Mouse (Mus musculus): ENCODE measurements around the gene Otop1. TPM values are rescaled to one million over a fixed set of nuclear protein-coding genes. Genes with fewer than 3 reads are reported as not detected.

The Otop1 gene
- 0.07 TPM in 1 of 2 replicates, not detected in the other for polyA plus RNA-seq (2015; fragmentation: Nextera tagmentation; extraction: Ambion mirVana)

DNA sequence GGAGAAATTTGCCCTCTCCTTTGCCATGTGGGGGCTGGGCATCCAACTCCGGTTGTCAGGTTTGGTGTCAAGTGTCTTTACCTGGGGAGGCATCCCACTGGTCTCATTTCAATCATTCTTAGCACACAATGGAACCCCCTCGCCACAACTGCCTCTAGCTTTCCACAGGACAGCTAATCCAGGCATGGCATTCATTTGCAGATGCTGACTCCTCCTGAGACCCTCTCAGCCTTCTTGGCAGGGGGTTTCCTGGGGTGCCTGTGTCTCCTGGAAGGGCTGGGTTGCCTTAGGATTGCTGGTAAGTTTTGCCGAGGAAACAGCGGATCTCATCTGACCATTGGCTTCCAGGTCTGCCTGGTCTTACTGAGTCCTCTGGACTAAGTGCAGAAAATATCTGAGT is at the start of gene Otop1:
Otop1 (plus strand) TSS at position 202 of the 400 bp plus-strand sequence.
- Histone ChIP-seq H3K4me2 (ENCODE audit: low read length) (peak within 1 kb of the TSS; percentile 52), H3K4me1 (ENCODE audit: control insufficient read depth, insufficient read depth, low read depth, low read length) (peaks cover 12% of the 10 kb centered on the region), H3K4me3 (ENCODE audit: low read length) (peak within 1 kb of the TSS; percentile 14), H3K36me3 (ENCODE audit: control insufficient read depth, insufficient read depth, low read length) (peaks cover 9% of the 10 kb centered on the region; the same call in 1 of the 2 replicates), H3K9me3 (ENCODE audit: control insufficient read depth, low read length) (no peaks in the 10 kb centered on the region), H3K27me3 (replicated peaks; ENCODE audit: control insufficient read depth, insufficient read depth, low read length) (peaks cover 49% of the 10 kb centered on the region), H3K27ac (ENCODE audit: low read depth, low read length) (no peak within 1 kb of the TSS), H3K9ac (ENCODE audit: low read depth, low read length) (0 out of 2 replicates have a peak within 1 kb of the TSS, but pooled peaks have one; percentile 5)
- 0% methylated on average over 4 of the region's 4 CpGs for WGBS
- no peak for ATAC-seq

DNA sequence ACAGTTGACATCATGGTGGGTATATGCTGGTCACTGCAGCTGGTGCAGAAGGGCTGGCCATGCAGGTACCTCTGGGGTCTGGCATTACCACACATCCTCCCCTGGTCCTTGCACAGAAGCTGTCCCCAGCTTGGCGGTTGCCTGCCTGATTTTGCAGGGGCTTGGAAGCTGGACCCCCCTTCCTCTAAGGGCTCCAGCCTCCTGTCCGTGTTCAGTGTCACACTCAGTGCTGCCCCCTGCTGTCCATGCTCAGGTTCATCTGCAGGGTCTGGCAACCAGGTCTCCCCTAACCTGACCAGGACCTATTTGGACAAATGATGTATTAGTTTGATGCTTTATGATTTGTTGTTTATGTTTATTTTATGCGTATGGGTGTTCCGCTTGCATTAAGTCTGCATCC is 40.4 kb upstream of the Otop1 start:
- peaks cover 29% of the 10 kb centered on the region for H3K36me3 ChIP-seq (ENCODE audit: control insufficient read depth, insufficient read depth, low read length)
- no peak for ATAC-seq
- 64% methylated on average over 4 of the region's 4 CpGs for WGBS

GRCm38 (mm10) chr5:38236627-38237026 is 39.1 kb upstream of the Otop1 start:
- 92% methylated on average over 2 of the region's 2 CpGs for whole genome bisulfite sequencing
- Histone ChIP-seq H3K4me1 (ENCODE audit: control insufficient read depth, insufficient read depth, low read depth, low read length) (no peaks in the 10 kb centered on the region), H3K9me3 (ENCODE audit: control insufficient read depth, low read length) (0 out of 2 replicates have a peak, but pooled peaks cover 2% of the 10 kb centered on the region), H3K4me3 (ENCODE audit: low read length) (no peak overlapping the region), H3K4me2 (ENCODE audit: low read length) (no peak overlapping the region), H3K27ac (ENCODE audit: low read depth, low read length) (no peak overlapping the region), H3K36me3 (ENCODE audit: control insufficient read depth, insufficient read depth, low read length) (peaks cover 19% of the 10 kb centered on the region), H3K27me3 (replicated peaks; ENCODE audit: control insufficient read depth, insufficient read depth, low read length) (no peaks in the 10 kb centered on the region), H3K9ac (ENCODE audit: low read depth, low read length) (no peak overlapping the region)
- ATAC-seq, result no peak

More for the DNA sequence above, 40.4 kb upstream of the Otop1 start:
- Histone ChIP-seq H3K9ac (ENCODE audit: low read depth, low read length) (no peak overlapping the region), H3K9me3 (ENCODE audit: control insufficient read depth, low read length) (0 out of 2 replicates have a peak, but pooled peaks cover 2% of the 10 kb centered on the region), H3K4me3 (ENCODE audit: low read length) (no peak overlapping the region), H3K4me2 (ENCODE audit: low read length) (no peak overlapping the region), H3K4me1 (ENCODE audit: control insufficient read depth, insufficient read depth, low read depth, low read length) (no peaks in the 10 kb centered on the region), H3K27me3 (replicated peaks; ENCODE audit: control insufficient read depth, insufficient read depth, low read length) (no peaks in the 10 kb centered on the region), H3K27ac (ENCODE audit: low read depth, low read length) (no peak overlapping the region)

- Histone ChIP-seq H3K4me1 (ENCODE audit: control insufficient read depth, insufficient read depth, low read depth, low read length) (no peaks in the 10 kb centered on the region), H3K4me3 (ENCODE audit: low read length) (no peak overlapping the region), H3K9me3 (ENCODE audit: control insufficient read depth, low read length) (0 out of 2 replicates have a peak, but pooled peaks cover 2% of the 10 kb centered on the region), H3K27me3 (replicated peaks; ENCODE audit: control insufficient read depth, insufficient read depth, low read length) (no peaks in the 10 kb centered on the region), H3K36me3 (ENCODE audit: control insufficient read depth, insufficient read depth, low read length) (no peaks in the 10 kb centered on the region), H3K9ac (ENCODE audit: low read depth, low read length) (no peak overlapping the region), H3K27ac (ENCODE audit: low read depth, low read length) (no peak overlapping the region), H3K4me2 (ENCODE audit: low read length) (no peak overlapping the region)
- ATAC-seq, result peak; percentile 48
- WGBS, result 16% methylated on average over 5 of the region's 5 CpGs
Observed at GRCm38 (mm10) chr5:38240727-38241472, 34.9 kb upstream of the Otop1 start.

GRCm38 (mm10) chr5:38241473-38241834 is 34.3 kb upstream of the Otop1 start:
- Histone ChIP-seq H3K27me3 (replicated peaks; ENCODE audit: control insufficient read depth, insufficient read depth, low read length) (no peaks in the 10 kb centered on the region), H3K9me3 (ENCODE audit: control insufficient read depth, low read length) (0 out of 2 replicates have a peak, but pooled peaks cover 2% of the 10 kb centered on the region), H3K4me3 (ENCODE audit: low read length) (no peak overlapping the region), H3K27ac (ENCODE audit: low read depth, low read length) (no peak overlapping the region), H3K9ac (ENCODE audit: low read depth, low read length) (no peak overlapping the region), H3K4me2 (ENCODE audit: low read length) (no peak overlapping the region), H3K36me3 (ENCODE audit: control insufficient read depth, insufficient read depth, low read length) (no peaks in the 10 kb centered on the region), H3K4me1 (ENCODE audit: control insufficient read depth, insufficient read depth, low read depth, low read length) (no peaks in the 10 kb centered on the region)
- 53% methylated on average over 3 of the region's 3 CpGs for WGBS
- 0 out of 2 replicates have a peak, but pooled peaks have one; percentile 20 for ATAC-seq

DNA sequence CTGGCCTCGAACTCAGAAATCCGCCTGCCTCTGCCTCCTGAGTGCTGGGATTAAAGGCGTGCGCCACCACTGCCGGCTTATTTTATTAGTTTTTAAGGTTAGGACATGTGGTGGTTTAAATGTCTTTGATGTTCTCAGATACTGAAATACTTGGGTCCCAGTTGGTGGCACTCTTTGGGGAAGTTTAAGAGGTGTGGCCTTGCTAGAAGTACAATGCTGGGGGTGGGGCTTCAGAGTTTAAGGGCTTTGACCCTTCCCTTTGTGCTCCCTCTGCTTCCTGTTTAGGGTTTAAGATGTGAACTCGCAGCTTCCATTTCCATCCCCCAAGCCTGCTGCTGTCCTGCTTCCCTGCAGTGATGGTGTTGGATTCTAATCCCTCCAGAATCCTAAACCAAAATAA is 33.8 kb upstream of the Otop1 start:
- H3K27me3 ChIP-seq (replicated peaks; ENCODE audit: control insufficient read depth, insufficient read depth, low read length), result no peaks in the 10 kb centered on the region
- no peaks in the 10 kb centered on the region for H3K36me3 ChIP-seq (ENCODE audit: control insufficient read depth, insufficient read depth, low read length)
- no peak overlapping the region for H3K9ac ChIP-seq (ENCODE audit: low read depth, low read length)
- ATAC-seq, result no peak
- no peaks in the 10 kb centered on the region for H3K9me3 ChIP-seq (ENCODE audit: control insufficient read depth, low read length)
- H3K27ac ChIP-seq (ENCODE audit: low read depth, low read length), result no peak overlapping the region
- WGBS, result 81% methylated on average over 6 of the region's 6 CpGs
- H3K4me2 ChIP-seq (ENCODE audit: low read length), result no peak overlapping the region
- H3K4me3 ChIP-seq (ENCODE audit: low read length), result no peak overlapping the region
- H3K4me1 ChIP-seq (ENCODE audit: control insufficient read depth, insufficient read depth, low read depth, low read length), result no peaks in the 10 kb centered on the region

- Histone ChIP-seq H3K4me2 (ENCODE audit: low read length) (no peak overlapping the region), H3K9ac (ENCODE audit: low read depth, low read length) (no peak overlapping the region), H3K4me3 (ENCODE audit: low read length) (no peak overlapping the region), H3K9me3 (ENCODE audit: control insufficient read depth, low read length) (no peaks in the 10 kb centered on the region), H3K27me3 (replicated peaks; ENCODE audit: control insufficient read depth, insufficient read depth, low read length) (no peaks in the 10 kb centered on the region; the same call in 1 of the 2 replicates), H3K27ac (ENCODE audit: low read depth, low read length) (no peak overlapping the region), H3K4me1 (ENCODE audit: control insufficient read depth, insufficient read depth, low read depth, low read length) (no peaks in the 10 kb centered on the region; the same call in 1 of the 2 replicates), H3K36me3 (ENCODE audit: control insufficient read depth, insufficient read depth, low read length) (no peaks in the 10 kb centered on the region)
- WGBS, result 39% methylated on average over 4 of the region's 4 CpGs
- no peak for ATAC-seq
Observed at GRCm38 (mm10) chr5:38255195-38255594, 20.6 kb upstream of the Otop1 start.

DNA sequence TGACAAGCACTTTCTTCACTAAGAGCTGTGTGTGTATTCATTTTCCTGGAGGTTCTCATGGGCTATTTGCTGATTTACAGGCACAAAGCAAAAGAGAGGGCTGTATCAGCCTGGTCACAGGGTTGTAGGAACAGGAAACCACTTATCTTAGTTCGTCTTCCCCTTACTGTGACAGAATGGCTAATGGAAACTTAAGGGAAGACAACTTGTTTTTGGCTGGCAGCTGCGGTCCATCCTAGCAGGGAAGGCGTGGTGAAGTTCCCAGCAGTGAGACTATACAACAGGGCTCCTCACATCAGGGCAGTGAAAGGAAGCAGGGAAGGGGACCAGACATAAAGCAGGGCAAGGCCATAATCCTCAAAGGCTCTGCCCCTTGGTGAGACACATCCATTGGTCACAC is 20.1 kb upstream of the Otop1 start:
- no peak overlapping the region for H3K4me2 ChIP-seq (ENCODE audit: low read length)
- no peak overlapping the region for H3K27ac ChIP-seq (ENCODE audit: low read depth, low read length)
- H3K36me3 ChIP-seq (ENCODE audit: control insufficient read depth, insufficient read depth, low read length), result no peaks in the 10 kb centered on the region
- no peaks in the 10 kb centered on the region for H3K9me3 ChIP-seq (ENCODE audit: control insufficient read depth, low read length)
- H3K4me3 ChIP-seq (ENCODE audit: low read length), result no peak overlapping the region
- H3K27me3 ChIP-seq (replicated peaks; ENCODE audit: control insufficient read depth, insufficient read depth, low read length), result no peaks in the 10 kb centered on the region; the same call in 1 of the 2 replicates
- no peak for ATAC-seq
- H3K9ac ChIP-seq (ENCODE audit: low read depth, low read length), result no peak overlapping the region
- WGBS, result 79% methylated on average over 3 of the region's 3 CpGs
- no peaks in the 10 kb centered on the region; the same call in 1 of the 2 replicates for H3K4me1 ChIP-seq (ENCODE audit: control insufficient read depth, insufficient read depth, low read depth, low read length)

DNA sequence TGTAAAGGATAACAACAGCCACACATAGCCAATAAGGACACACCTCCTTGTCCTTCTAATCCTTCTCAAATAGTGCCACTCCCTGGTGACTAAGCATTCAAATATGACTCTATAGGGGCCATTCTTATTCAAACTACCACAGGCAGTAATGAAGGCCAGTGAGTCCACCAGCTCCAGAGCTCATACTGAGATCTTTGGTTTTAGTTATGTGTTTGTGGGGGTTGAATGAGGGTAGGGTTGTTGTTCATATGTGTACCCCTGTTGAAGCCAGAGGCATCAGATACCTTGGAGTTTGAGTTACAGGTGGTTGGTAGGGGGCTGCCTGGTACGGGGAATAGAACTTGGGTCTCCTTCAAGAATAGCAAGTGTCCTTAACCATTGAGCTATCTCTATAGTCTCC is 19.2 kb upstream of the Otop1 start:
- H3K4me3 ChIP-seq (ENCODE audit: low read length), result no peak overlapping the region
- no peak overlapping the region for H3K9ac ChIP-seq (ENCODE audit: low read depth, low read length)
- no peaks in the 10 kb centered on the region; the same call in 1 of the 2 replicates for H3K27me3 ChIP-seq (replicated peaks; ENCODE audit: control insufficient read depth, insufficient read depth, low read length)
- H3K9me3 ChIP-seq (ENCODE audit: control insufficient read depth, low read length), result no peaks in the 10 kb centered on the region
- H3K4me1 ChIP-seq (ENCODE audit: control insufficient read depth, insufficient read depth, low read depth, low read length), result peaks cover 6% of the 10 kb centered on the region
- no peak for ATAC-seq
- H3K4me2 ChIP-seq (ENCODE audit: low read length), result no peak overlapping the region
- H3K36me3 ChIP-seq (ENCODE audit: control insufficient read depth, insufficient read depth, low read length), result no peaks in the 10 kb centered on the region
- no peak overlapping the region for H3K27ac ChIP-seq (ENCODE audit: low read depth, low read length)
- 85% methylated on average over 1 of the region's 1 CpGs for WGBS

Measured in hindbrain, embryonic 16.5 days (tissue).